Mouse (Mus musculus) embryo, embryonic 9.5 days (tissue): ENCODE measurements around the gene Cacna2d4.

Source experiments
- DNase-seq: peaks from one replicate; pipeline ENCODE4 v3.0.0-alpha.2; 2017; ENCODE audit errors: extremely low spot score

Cacna2d4 gene

DNA sequence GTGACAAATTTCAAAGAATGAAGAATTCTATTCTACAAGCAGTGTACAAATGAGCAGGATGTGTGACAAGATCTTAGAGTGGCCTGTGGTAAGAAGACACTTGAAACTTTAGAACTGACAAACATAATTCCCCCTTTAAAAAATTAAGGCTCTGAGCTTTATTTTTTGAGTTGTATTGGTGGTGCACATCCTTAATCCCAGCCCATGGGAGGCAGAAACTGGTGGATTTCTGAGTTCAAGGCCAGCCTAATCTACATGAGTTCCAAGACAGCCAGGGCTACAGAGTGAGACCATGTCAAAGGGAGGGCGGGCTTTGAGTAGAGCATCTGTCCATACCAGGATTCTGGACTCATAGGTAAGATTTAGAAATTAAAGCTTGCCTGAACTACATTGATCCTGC lies 150.5 kb downstream of the Cacna2d4 start:
- no peak for DNase-seq

DNA sequence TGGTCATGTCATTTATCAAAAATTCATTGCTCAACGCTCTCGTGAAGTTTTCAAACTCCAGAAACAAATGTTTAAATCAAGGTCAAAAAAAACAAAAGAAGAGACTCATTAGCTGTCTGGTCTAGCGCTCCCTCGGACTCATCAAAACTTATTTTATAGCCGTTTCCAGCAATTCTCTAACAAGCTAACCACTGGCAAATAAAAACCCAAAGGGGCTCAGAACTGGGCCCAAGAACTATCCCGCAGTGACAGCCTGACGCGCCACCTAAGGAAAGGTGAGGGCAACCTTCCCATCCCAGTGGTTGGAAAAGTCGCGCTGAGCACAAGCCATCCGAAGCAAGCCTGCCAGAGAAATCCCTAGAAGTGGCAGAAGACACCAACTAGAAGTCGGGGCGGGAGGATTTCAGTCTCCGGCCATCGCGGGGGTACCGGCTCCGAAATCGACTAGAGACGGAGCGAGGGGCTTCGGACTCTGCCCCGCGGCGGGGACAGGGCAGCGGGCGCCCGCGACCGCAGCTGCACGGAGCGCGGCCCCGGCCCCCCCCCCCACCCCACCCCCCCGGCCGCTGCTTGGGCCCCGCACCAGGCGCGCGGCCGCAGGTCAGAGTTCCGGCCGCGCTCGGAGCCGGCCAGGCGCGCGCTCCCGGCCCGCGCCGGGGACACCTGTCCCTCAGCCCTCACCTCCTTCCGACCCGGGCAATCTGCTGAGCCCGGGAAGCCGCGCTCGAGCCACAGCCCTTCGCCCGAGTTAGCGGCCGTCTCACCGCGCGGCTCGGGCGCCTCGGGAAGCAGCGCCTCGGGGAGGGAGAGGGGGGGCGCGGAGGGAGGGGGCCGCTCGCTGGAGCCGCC lies 151.7 kb downstream of the Cacna2d4 start:
- DNase-seq = no peak

DNA sequence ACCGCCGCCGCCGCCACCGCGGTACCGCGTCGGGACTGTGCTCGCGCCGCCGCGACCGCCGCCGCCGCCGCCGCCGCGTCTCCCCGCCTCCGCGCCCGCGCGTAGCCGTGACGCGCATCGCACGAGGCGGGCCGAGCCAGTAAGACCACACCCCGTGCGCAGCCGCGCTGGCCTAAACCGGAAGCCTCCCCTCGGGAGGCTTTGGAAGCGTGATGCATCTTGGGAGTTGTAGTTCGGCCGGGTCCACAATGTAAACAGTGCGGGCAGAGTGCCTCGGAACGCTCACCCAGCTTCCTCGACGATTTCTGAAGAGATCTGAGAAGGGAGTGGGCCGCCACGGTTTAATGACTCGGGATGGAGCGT lies 152.3 kb downstream of the Cacna2d4 start:
- DNase-seq = peak; percentile 92

DNA sequence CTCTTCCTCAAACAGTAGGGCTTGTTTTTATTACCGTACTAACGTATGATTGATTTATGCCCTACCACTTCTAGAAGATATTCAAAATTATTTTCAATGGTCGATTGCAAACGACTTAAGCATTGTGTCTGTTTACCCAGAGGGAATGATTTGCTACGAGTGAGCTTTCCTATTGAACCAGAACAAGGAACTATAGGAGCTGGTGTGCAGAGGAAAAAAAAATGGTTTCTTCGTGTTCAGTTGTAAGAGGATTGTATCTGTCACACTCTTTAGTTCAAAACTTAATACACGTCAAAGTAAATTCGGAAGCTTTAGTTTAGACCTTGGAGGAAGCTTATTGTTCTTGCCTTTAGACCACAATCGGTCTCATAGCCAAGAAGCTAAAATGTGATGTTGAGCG lies 152.8 kb downstream of the Cacna2d4 start:
- no peak for DNase-seq

DNA sequence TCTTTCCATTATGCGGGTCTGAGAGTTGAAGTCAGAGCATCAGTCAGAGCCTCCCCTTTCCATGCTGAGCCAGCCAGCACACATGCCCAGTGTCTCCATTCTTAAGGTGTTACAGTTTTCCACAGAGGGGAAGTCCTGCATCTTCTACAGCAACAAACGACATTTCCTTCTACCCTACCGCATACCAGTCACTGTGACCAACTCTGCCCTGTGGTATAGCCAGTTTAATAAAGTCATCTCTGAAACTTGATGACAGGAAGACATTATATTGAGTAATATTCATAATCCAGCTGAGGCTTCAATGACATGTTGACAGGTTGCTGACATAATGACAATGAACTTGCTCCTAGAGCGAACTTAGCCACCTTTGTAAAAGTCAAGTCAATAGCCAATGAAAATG lies 154.4 kb downstream of the Cacna2d4 start:
- no peak for DNase-seq

DNA sequence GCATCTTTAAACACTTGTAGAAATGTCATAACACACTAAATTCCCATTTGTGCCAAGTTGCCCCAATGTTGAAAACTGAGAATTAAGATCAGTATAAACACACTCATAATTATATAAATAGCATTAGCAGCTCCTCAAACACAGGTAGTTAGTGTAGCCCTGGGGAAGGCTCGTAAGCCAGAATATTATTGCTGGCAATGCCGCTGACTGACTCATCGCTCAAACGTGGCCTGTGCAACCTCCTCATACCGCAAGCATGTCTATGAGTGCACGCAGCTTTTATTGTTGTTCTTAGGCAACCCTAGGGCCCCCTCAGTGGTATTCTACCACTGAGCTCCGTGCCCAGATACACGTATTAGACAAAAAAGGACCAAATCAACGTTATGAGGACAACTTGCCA lies 156.5 kb downstream of the Cacna2d4 start:
- no peak for DNase-seq

DNA sequence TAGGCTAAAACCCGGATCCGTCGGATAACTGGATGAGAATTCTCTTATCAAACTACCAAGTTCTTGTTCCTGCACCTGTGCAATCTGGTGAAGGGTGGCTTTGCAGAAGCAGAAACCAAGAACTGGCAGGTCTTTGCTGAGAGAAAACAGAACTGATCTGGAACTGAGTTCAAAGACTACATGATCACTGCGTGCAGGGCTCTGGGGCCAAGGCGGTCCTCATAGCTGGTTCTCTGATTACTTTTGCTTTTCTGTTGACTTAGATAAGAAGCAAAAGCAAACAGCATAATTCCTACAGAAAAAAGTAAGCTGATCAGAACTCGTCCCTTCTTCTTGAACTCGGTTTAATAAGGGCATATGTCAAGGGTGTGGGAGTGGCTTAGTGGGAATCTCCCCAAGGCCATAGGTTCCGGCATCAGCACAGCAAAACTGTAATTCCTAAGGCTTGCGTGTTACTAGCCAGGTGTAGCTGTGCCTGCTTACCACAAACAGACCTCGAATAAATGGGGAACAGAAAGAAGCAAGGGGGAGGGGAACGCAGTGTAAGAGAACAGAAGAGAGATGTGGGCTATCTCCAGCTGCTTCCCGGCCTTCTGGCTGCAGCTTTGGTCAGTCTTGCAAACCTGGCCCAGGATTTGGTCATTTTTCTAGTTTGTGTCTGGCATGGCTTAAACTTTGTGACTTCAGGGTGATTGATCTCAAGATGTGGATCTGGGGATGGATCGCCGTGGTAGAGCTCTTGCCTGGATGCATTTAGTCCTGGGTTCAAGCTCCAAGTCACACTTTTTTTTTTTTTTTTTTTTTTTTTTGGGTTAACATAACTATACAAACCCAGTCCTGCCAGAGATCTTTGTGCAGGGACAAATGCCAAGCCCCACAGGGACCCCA lies 159.3 kb downstream of the Cacna2d4 start:
- no peak for DNase-seq

DNA sequence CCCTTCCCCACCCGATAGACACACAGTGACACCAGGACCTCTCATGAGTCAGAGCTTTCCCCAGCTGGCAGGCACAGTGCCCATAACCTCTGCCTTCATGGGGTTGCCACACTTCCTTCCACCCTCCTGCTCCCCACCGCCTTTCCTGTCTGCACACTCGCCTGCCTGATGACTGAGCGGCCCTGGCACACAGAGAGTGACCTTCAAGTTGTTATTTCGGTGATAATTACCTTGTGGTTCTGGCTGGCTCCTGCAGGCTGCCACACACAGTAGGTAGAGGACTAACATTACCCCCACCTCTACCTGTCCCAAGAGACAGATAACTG lies 159.9 kb downstream of the Cacna2d4 start:
- no peak for DNase-seq

DNA sequence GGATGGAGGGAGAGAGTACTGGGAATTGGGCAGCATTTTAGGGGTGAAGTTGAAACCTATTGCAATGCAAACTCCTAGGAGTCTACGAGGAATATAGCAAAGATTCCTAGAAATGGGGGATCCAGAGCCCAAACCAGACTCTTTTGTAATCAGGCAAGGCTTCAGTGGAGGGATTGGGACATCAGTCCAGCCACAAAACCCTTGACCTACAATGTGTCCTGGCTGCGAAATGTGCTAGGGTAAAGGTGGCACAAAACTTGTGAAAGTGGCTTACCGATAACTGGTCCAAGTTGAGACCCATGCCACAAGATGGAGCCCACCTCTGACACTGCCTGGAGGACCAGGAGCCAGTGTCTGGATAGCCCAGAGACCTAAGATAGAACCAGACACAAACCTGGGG lies 163.0 kb downstream of the Cacna2d4 start:
- DNase-seq = no peak

DNA sequence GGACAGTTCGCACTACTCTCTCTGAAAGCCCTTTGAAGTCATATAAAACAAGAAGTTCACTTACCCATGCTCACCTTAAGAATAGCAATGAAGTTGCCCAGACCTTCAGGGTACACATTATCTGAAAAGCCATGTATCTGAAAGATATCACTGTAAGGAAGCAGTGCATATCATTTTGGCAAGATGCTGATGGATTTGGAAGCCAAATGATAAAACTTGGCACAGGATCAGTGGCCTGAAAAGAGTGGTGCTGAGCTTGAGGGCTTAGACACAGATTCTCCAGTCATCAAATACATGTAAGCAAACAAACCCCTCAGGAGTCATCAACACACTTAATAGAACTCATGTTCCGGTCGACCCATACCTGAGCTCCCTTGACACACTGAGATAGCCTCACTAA lies 164.3 kb downstream of the Cacna2d4 start:
- DNase-seq = no peak

DNA sequence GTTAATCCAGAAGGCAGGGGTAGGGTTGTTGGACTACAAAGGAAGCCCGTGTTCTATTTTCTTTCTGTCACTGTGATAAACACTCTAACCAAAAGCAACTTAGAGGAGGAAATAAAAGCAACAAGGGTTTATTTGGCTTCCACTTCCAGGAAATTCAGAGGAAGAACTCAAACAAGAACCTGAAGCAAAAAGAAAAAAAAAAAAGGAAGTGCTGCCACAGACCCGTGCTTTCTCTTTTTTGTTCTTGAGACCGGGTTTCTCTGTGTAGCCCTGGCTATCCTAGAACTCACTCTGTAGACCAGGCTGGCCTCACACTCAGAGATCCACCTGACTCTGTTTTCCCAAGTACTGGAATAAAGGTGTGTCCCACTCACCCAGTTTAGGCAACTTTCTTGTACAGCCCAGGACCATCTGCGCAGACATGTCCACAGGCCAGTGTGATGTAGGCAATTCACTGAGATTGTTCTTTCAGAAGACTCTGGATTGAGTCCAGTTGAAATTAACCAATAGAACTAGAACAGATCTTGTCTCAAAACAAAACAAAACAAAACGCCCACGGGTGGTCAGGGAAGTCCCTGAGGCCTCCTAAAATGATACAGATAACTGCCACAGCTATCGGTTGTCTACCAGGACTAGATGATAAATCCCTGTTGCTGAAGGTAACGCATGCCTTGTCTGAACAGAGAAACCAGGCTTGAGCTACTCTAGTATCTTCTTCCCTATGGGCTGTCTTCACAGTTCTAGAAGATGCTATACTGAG lies 165.4 kb downstream of the Cacna2d4 start:
- no peak for DNase-seq
